Mouse (Mus musculus) kidney, adult 2 months (tissue): ENCODE data around the gene Daxx.

ENCODE experiments used
- CTCF ChIP-seq: fragments of 200-500 bp; conservative IDR thresholded peaks from 2 replicates; pipeline ENCODE4 v1.5.1; 2011; ENCODE audit warnings: low read depth, mild to moderate bottlenecking, control low read depth, low read length, moderate library complexity, mixed read lengths; ENCODE audit not compliant: insufficient read depth, insufficient read length
- POLR2A ChIP-seq: fragments of 200-500 bp; IDR thresholded peaks from one replicate; pipeline ENCODE4 v1.6.1; 2011; ENCODE audit warnings: low read depth, low read length, control low read depth

- TF ChIP-seq CTCF (no peak), POLR2A (no peak)
Observed at GRCm38 (mm10) chr17:33901653-33902052, 7.6 kb upstream of the Daxx start.
